ENCODE assay signal across 8 mouse cellular contexts in the genomic region with DNA sequence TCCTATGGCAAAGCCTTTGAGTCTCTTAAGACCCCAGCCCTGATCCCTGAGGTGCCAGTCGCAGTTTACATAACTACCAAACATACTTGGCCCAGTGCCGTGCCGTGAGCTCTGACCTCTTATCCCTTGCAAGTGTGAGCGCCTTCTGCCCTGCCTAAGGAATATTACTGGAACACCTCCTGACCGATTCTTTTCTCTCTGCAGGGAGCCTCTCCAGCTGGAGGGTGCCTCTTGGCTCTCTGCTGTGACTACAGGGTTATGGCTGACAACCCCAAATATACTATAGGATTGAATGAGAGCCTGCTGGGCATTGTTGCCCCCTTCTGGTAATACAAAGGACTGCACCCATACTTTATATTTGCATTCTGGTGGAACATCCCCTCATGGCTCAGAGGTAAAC. TPM values are rescaled to one million over a fixed set of nuclear protein-coding genes. Genes with fewer than 3 reads are reported as not detected.
DNase-seq lines count a peak whose midpoint lies in the region; ATAC-seq and TF ChIP-seq lines count a peak whose summit lies in the region.

No protein-coding gene starts in this region.

- TF ChIP-seq CTCF in Patski (IDR thresholded peaks at IDR 0.05) = no peak

- CTCF ChIA-PET in Patski (lab: Charles Lee) = interaction anchor here (0.9 to 1.9 kb wide), 3 partner anchors 14 to 36 kb away, joined by 3 to 5 read pairs (median 5); no protein-coding TSS in a partner anchor

- POLR2A ChIA-PET in Patski (lab: Charles Lee) = no interaction called here

- H3K9ac ChIP-seq in hindbrain, embryonic 12.5 days = no peak overlapping the region
- H3K9ac ChIP-seq in embryonic facial prominence, embryonic 11.5 days (replicated peaks; ENCODE audit: low read length) = no peak overlapping the region
- no peak overlapping the region for H3K9ac ChIP-seq in stomach, embryonic 16.5 days (ENCODE audit: low read length)

- no peak overlapping the region for H3K4me3 ChIP-seq in hindbrain, embryonic 10.5 days
- H3K4me3 ChIP-seq in hindbrain, embryonic 12.5 days = no peak overlapping the region
- H3K4me3 ChIP-seq in embryonic facial prominence, embryonic 11.5 days (ENCODE audit: low read depth, low read length) = no peak overlapping the region
- H3K4me3 ChIP-seq in stomach, embryonic 16.5 days (replicated peaks; ENCODE audit: low read length) = no peak overlapping the region

- H3K9me3 ChIP-seq in hindbrain, embryonic 10.5 days = no peaks in the 10 kb centered on the region
- H3K9me3 ChIP-seq in hindbrain, embryonic 12.5 days (replicated peaks) = no peaks in the 10 kb centered on the region
- no peaks in the 10 kb centered on the region for H3K9me3 ChIP-seq in embryonic facial prominence, embryonic 11.5 days (replicated peaks; ENCODE audit: control insufficient read depth, low read length)
- H3K9me3 ChIP-seq in stomach, embryonic 16.5 days (replicated peaks; ENCODE audit: control insufficient read depth, low read length) = no peaks in the 10 kb centered on the region

- H3K4me2 ChIP-seq in hindbrain, embryonic 12.5 days (replicated peaks) = no peak overlapping the region
- no peak overlapping the region for H3K4me2 ChIP-seq in embryonic facial prominence, embryonic 11.5 days (ENCODE audit: low read depth, low read length)
- no peak overlapping the region for H3K4me2 ChIP-seq in stomach, embryonic 16.5 days (ENCODE audit: low read depth, low read length)

- H3K36me3 ChIP-seq in hindbrain, embryonic 10.5 days = peaks cover 94% of the 10 kb centered on the region
- H3K36me3 ChIP-seq in hindbrain, embryonic 12.5 days = peaks cover 46% of the 10 kb centered on the region
- H3K36me3 ChIP-seq in embryonic facial prominence, embryonic 11.5 days (replicated peaks; ENCODE audit: control insufficient read depth, insufficient read depth, low read depth, low read length) = peaks cover 3% of the 10 kb centered on the region; the same call in 1 of the 2 replicates
- peaks cover 13% of the 10 kb centered on the region; the same call in 1 of the 2 replicates for H3K36me3 ChIP-seq in stomach, embryonic 16.5 days (ENCODE audit: control insufficient read depth, insufficient read depth, low read length)

- peak; percentile 35 for DNase-seq in hindbrain, embryonic 10.5 days (ENCODE audit: low spot score)
- DNase-seq in Patski (ENCODE audit: low read depth, low spot score) = no peak
- DNase-seq in embryonic facial prominence, embryonic 11.5 days (ENCODE audit: low spot score) = peak; percentile 65
- peak; percentile 66 for DNase-seq in kidney, adult 18-20 months
- no peak for DNase-seq in gastrocnemius, postnatal 10 days

- in situ Hi-C loops in Patski (cut with MboI; ENCODE audit: low pct_unique_long_range_greater_than_20kb) = no loop called here

- no peak overlapping the region for H3K27ac ChIP-seq in hindbrain, embryonic 10.5 days
- no peak overlapping the region for H3K27ac ChIP-seq in hindbrain, embryonic 12.5 days
- H3K27ac ChIP-seq in embryonic facial prominence, embryonic 11.5 days (replicated peaks; ENCODE audit: low read depth, low read length) = no peak overlapping the region
- no peak overlapping the region for H3K27ac ChIP-seq in stomach, embryonic 16.5 days (ENCODE audit: low read length)

- no peak for ATAC-seq in hindbrain, embryonic 12.5 days (ENCODE audit: low FRiP score)
- ATAC-seq in Patski = peak; percentile 22
- 0 out of 2 replicates have a peak, but pooled peaks have one; percentile 53 for ATAC-seq in embryonic facial prominence, embryonic 11.5 days (replicated peaks; ENCODE audit: insufficient number of reproducible peaks, low FRiP score, low TSS enrichment, low read depth)
- ATAC-seq in megakaryocyte, adult 5-6 weeks (ENCODE audit: poor library complexity, severe bottlenecking) = peak; percentile 86
- peak; percentile 3; the same call in 1 of the 2 replicates for ATAC-seq in stomach, embryonic 16.5 days (ENCODE audit: insufficient read depth, low FRiP score)

- no peaks in the 10 kb centered on the region for H3K27me3 ChIP-seq in hindbrain, embryonic 10.5 days (ENCODE audit: insufficient read depth, poor library complexity, severe bottlenecking)
- no peaks in the 10 kb centered on the region for H3K27me3 ChIP-seq in hindbrain, embryonic 12.5 days
- no peaks in the 10 kb centered on the region for H3K27me3 ChIP-seq in Patski
- no peaks in the 10 kb centered on the region for H3K27me3 ChIP-seq in embryonic facial prominence, embryonic 11.5 days (ENCODE audit: control insufficient read depth, insufficient read depth, low read length)
- H3K27me3 ChIP-seq in stomach, embryonic 16.5 days (ENCODE audit: control insufficient read depth, insufficient read depth, low read length) = no peaks in the 10 kb centered on the region

- 79% methylated on average over 5 of the region's 5 CpGs for WGBS in hindbrain, embryonic 10.5 days
- WGBS in hindbrain, embryonic 12.5 days = 77% methylated on average over 5 of the region's 5 CpGs
- WGBS in embryonic facial prominence, embryonic 11.5 days = 75% methylated on average over 5 of the region's 5 CpGs
- 66% methylated on average over 5 of the region's 5 CpGs for WGBS in stomach, embryonic 16.5 days

- no peaks in the 10 kb centered on the region for H3K4me1 ChIP-seq in hindbrain, embryonic 10.5 days (replicated peaks)
- no peaks in the 10 kb centered on the region for H3K4me1 ChIP-seq in hindbrain, embryonic 12.5 days
- H3K4me1 ChIP-seq in embryonic facial prominence, embryonic 11.5 days (ENCODE audit: control insufficient read depth, insufficient read depth, low read length) = no peaks in the 10 kb centered on the region
- H3K4me1 ChIP-seq in stomach, embryonic 16.5 days (ENCODE audit: control insufficient read depth, insufficient read depth, low read length) = no peaks in the 10 kb centered on the region

RNA-seq across cellular contexts. Expression of gene Dnase1l2, which starts 5.9 kb away (rescaled TPM):
- 3.0 and 4.3 TPM in 2 replicates for polyA plus RNA-seq in hindbrain, embryonic 10.5 days (2016; fragmentation: Nextera tagmentation; extraction: Ambion mirVana)
- 4.2 and 7.0 TPM in 2 replicates for polyA plus RNA-seq in hindbrain, embryonic 12.5 days (2016; fragmentation: Nextera tagmentation; extraction: Ambion mirVana)
- 3.5 TPM for polyA plus RNA-seq in Patski (2021)
- polyA plus RNA-seq in embryonic facial prominence, embryonic 11.5 days (2014; fragmentation: Nextera tagmentation; extraction: Ambion mirVana) = 1.1 TPM in 2 replicates
- 2.6 and 4.7 TPM in 2 replicates for total RNA-seq in megakaryocyte, adult 5-6 weeks (2015)
- total RNA-seq in megakaryocyte, adult 5-6 weeks (2017) = 1.4 and 1.7 TPM in 2 replicates
- polyA plus RNA-seq in stomach, embryonic 16.5 days (2015; fragmentation: Nextera tagmentation; extraction: Ambion mirVana) = 9.2 and 19.9 TPM in 2 replicates
- total RNA-seq in gastrocnemius, postnatal 10 days (2021) = 1 to 10 TPM in 1 of 2 experiments, under 1 TPM in 1; 0.63 to 1.7 TPM

RNA-seq across cellular contexts. Expression of gene Eci1, which starts 10.6 kb away (rescaled TPM):
- polyA plus RNA-seq in hindbrain, embryonic 10.5 days (2016; fragmentation: Nextera tagmentation; extraction: Ambion mirVana) = 74.9 and 77.3 TPM in 2 replicates
- polyA plus RNA-seq in hindbrain, embryonic 12.5 days (2016; fragmentation: Nextera tagmentation; extraction: Ambion mirVana) = 59.3 and 62.4 TPM in 2 replicates
- 106 TPM for polyA plus RNA-seq in Patski (2021)
- polyA plus RNA-seq in embryonic facial prominence, embryonic 11.5 days (2014; fragmentation: Nextera tagmentation; extraction: Ambion mirVana) = 74.6 and 77.2 TPM in 2 replicates
- total RNA-seq in megakaryocyte, adult 5-6 weeks (2015) = 26.0 and 30.6 TPM in 2 replicates
- total RNA-seq in megakaryocyte, adult 5-6 weeks (2017) = 10.2 and 19.1 TPM in 2 replicates
- 153 and 166 TPM in 2 replicates for polyA plus RNA-seq in stomach, embryonic 16.5 days (2015; fragmentation: Nextera tagmentation; extraction: Ambion mirVana)
- total RNA-seq in gastrocnemius, postnatal 10 days (2021) = 100 to 1,000 TPM; 147 to 161 TPM

RNA-seq across cellular contexts. Expression of gene Rnps1, which starts 22.7 kb away (rescaled TPM):
- 423 and 452 TPM in 2 replicates for polyA plus RNA-seq in hindbrain, embryonic 10.5 days (2016; fragmentation: Nextera tagmentation; extraction: Ambion mirVana)
- 326 and 328 TPM in 2 replicates for polyA plus RNA-seq in hindbrain, embryonic 12.5 days (2016; fragmentation: Nextera tagmentation; extraction: Ambion mirVana)
- polyA plus RNA-seq in Patski (2021) = 98.5 TPM
- polyA plus RNA-seq in embryonic facial prominence, embryonic 11.5 days (2014; fragmentation: Nextera tagmentation; extraction: Ambion mirVana) = 349 and 363 TPM in 2 replicates
- 93.0 and 102 TPM in 2 replicates for total RNA-seq in megakaryocyte, adult 5-6 weeks (2015)
- 115 and 125 TPM in 2 replicates for total RNA-seq in megakaryocyte, adult 5-6 weeks (2017)
- polyA plus RNA-seq in stomach, embryonic 16.5 days (2015; fragmentation: Nextera tagmentation; extraction: Ambion mirVana) = 216 and 217 TPM in 2 replicates
- 10 to 100 TPM; 59.1 to 67.5 TPM for total RNA-seq in gastrocnemius, postnatal 10 days (2021)

RNA-seq across cellular contexts. Expression of gene E4f1, which starts 33.1 kb away (rescaled TPM):
- polyA plus RNA-seq in hindbrain, embryonic 10.5 days (2016; fragmentation: Nextera tagmentation; extraction: Ambion mirVana) = 37.8 and 40.1 TPM in 2 replicates
- 35.3 and 39.4 TPM in 2 replicates for polyA plus RNA-seq in hindbrain, embryonic 12.5 days (2016; fragmentation: Nextera tagmentation; extraction: Ambion mirVana)
- 36.9 TPM for polyA plus RNA-seq in Patski (2021)
- polyA plus RNA-seq in embryonic facial prominence, embryonic 11.5 days (2014; fragmentation: Nextera tagmentation; extraction: Ambion mirVana) = 10.3 and 11.1 TPM in 2 replicates
- total RNA-seq in megakaryocyte, adult 5-6 weeks (2015) = 20.7 and 27.5 TPM in 2 replicates
- total RNA-seq in megakaryocyte, adult 5-6 weeks (2017) = 14.2 and 14.5 TPM in 2 replicates
- polyA plus RNA-seq in stomach, embryonic 16.5 days (2015; fragmentation: Nextera tagmentation; extraction: Ambion mirVana) = 29.4 and 35.0 TPM in 2 replicates
- 10 to 100 TPM; 10.8 to 17.3 TPM for total RNA-seq in gastrocnemius, postnatal 10 days (2021)

RNA-seq across cellular contexts. Expression of gene Pgp, which starts 33.2 kb away (rescaled TPM):
- 80.9 and 81.8 TPM in 2 replicates for polyA plus RNA-seq in hindbrain, embryonic 10.5 days (2016; fragmentation: Nextera tagmentation; extraction: Ambion mirVana)
- 52.5 and 57.3 TPM in 2 replicates for polyA plus RNA-seq in hindbrain, embryonic 12.5 days (2016; fragmentation: Nextera tagmentation; extraction: Ambion mirVana)
- 41.3 TPM for polyA plus RNA-seq in Patski (2021)
- 53.7 and 54.9 TPM in 2 replicates for polyA plus RNA-seq in embryonic facial prominence, embryonic 11.5 days (2014; fragmentation: Nextera tagmentation; extraction: Ambion mirVana)
- 20.7 and 25.5 TPM in 2 replicates for total RNA-seq in megakaryocyte, adult 5-6 weeks (2015)
- 14.5 and 14.6 TPM in 2 replicates for total RNA-seq in megakaryocyte, adult 5-6 weeks (2017)
- polyA plus RNA-seq in stomach, embryonic 16.5 days (2015; fragmentation: Nextera tagmentation; extraction: Ambion mirVana) = 49.6 and 54.5 TPM in 2 replicates
- 10 to 100 TPM; 34.1 to 39.2 TPM for total RNA-seq in gastrocnemius, postnatal 10 days (2021)

Comparison
In these comparisons a context has a peak if more than half of its experiments do, and no peak if none do; other contexts are left out.
1. DNase-seq: peak in hindbrain, embryonic 10.5 days (single experiment), embryonic facial prominence, embryonic 11.5 days (single experiment) and kidney, adult 18-20 months (single experiment); none in Patski (single experiment) and gastrocnemius, postnatal 10 days (single experiment).